Mouse (Mus musculus): ENCODE data around the gene Arhgap30. TPM values are rescaled to one million over a fixed set of nuclear protein-coding genes. Genes with fewer than 3 reads are reported as not detected.

The Arhgap30 gene
- polyA plus RNA-seq, 1 experiment from 2014 or later = 1.4 TPM

- no peak overlapping the region for H3K4me3 ChIP-seq
- no peak overlapping the region for H3K4me2 ChIP-seq (replicated peaks)
- H3K36me3 ChIP-seq = no peaks in the 10 kb centered on the region
- H3K4me1 ChIP-seq = peaks cover 11% of the 10 kb centered on the region
- no peaks in the 10 kb centered on the region for H3K9me3 ChIP-seq
- H3K9ac ChIP-seq (replicated peaks) = no peak overlapping the region
- ATAC-seq (ENCODE audit: low FRiP score, low read depth) = no peak
- H3K27me3 ChIP-seq = peaks cover 47% of the 10 kb centered on the region
- no peak overlapping the region for H3K27ac ChIP-seq (replicated peaks)
- WGBS = 84% methylated on average over 11 of the region's 11 CpGs
Measured at GRCm38 (mm10) chr1:171382096-171382620, 6.6 kb upstream of the Arhgap30 start.

- no peak for ATAC-seq (ENCODE audit: low FRiP score, low read depth)
- H3K4me1 ChIP-seq = peaks cover 10% of the 10 kb centered on the region
Measured at GRCm38 (mm10) chr1:171384361-171384760, 4.4 kb upstream of the Arhgap30 start.

GRCm38 (mm10) chr1:171385171-171385570, 3.6 kb upstream of the Arhgap30 start:
- Histone ChIP-seq H3K9me3 (no peaks in the 10 kb centered on the region), H3K9ac (replicated peaks) (no peak overlapping the region), H3K4me1 (peaks cover 1% of the 10 kb centered on the region; the same call in 1 of the 2 replicates), H3K4me2 (replicated peaks) (no peak overlapping the region), H3K27me3 (peaks cover 25% of the 10 kb centered on the region), H3K27ac (replicated peaks) (no peak overlapping the region), H3K4me3 (no peak overlapping the region), H3K36me3 (no peaks in the 10 kb centered on the region)
- WGBS = 66% methylated on average over 9 of the region's 9 CpGs
- ATAC-seq (ENCODE audit: low FRiP score, low read depth) = no peak

More at GRCm38 (mm10) chr1:171384361-171384760, 4.4 kb upstream of the Arhgap30 start:
- WGBS = 74% methylated on average over 9 of the region's 9 CpGs
- peaks cover 33% of the 10 kb centered on the region for H3K27me3 ChIP-seq
- H3K9me3 ChIP-seq = no peaks in the 10 kb centered on the region
- H3K4me3 ChIP-seq = no peak overlapping the region
- H3K9ac ChIP-seq (replicated peaks) = no peak overlapping the region
- H3K27ac ChIP-seq (replicated peaks) = no peak overlapping the region
- H3K4me2 ChIP-seq (replicated peaks) = no peak overlapping the region
- no peaks in the 10 kb centered on the region for H3K36me3 ChIP-seq

GRCm38 (mm10) chr1:171387099-171387498, 1.7 kb upstream of the Arhgap30 start:
- no peaks in the 10 kb centered on the region for H3K9me3 ChIP-seq
- H3K4me1 ChIP-seq = no peaks in the 10 kb centered on the region
- H3K4me2 ChIP-seq (replicated peaks) = no peak overlapping the region
- no peak overlapping the region for H3K27ac ChIP-seq (replicated peaks)
- no peak overlapping the region for H3K4me3 ChIP-seq
- no peak for ATAC-seq (ENCODE audit: low FRiP score, low read depth)
- H3K9ac ChIP-seq (replicated peaks) = no peak overlapping the region
- 22% methylated on average over 6 of the region's 6 CpGs for WGBS
- no peaks in the 10 kb centered on the region for H3K36me3 ChIP-seq
- H3K27me3 ChIP-seq = peaks cover 11% of the 10 kb centered on the region

DNA sequence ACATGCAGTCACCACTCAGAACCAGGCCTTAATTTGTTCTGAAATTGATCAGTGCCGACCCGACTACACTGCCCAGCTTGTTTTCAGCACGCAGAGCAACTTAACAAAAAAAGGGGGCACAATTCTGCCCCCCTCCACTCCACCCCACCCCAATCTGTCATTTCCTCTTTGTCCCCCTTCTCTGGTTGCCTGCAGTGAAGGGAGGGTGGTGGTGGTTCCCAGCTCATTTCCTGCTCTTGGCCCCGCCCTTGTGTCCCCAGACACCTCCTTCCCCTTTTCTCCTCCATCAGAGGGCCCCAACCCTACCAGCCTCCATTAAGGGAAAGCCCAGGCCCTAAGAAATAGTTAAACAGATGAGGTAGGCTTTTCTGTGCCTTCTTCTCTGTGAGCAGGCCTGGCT, 1.3 kb downstream of the Arhgap30 start:
- 0 out of 2 replicates have a peak, but pooled peaks cover 8% of the 10 kb centered on the region for H3K27me3 ChIP-seq
- no peaks in the 10 kb centered on the region for H3K4me1 ChIP-seq
- H3K27ac ChIP-seq (replicated peaks) = no peak overlapping the region
- H3K4me3 ChIP-seq = no peak overlapping the region
- WGBS = 87% methylated on average over 3 of the region's 4 CpGs
- no peaks in the 10 kb centered on the region for H3K9me3 ChIP-seq
- no peak overlapping the region for H3K4me2 ChIP-seq (replicated peaks)
- no peaks in the 10 kb centered on the region for H3K36me3 ChIP-seq
- ATAC-seq (ENCODE audit: low FRiP score, low read depth) = no peak
- H3K9ac ChIP-seq (replicated peaks) = no peak overlapping the region

DNA sequence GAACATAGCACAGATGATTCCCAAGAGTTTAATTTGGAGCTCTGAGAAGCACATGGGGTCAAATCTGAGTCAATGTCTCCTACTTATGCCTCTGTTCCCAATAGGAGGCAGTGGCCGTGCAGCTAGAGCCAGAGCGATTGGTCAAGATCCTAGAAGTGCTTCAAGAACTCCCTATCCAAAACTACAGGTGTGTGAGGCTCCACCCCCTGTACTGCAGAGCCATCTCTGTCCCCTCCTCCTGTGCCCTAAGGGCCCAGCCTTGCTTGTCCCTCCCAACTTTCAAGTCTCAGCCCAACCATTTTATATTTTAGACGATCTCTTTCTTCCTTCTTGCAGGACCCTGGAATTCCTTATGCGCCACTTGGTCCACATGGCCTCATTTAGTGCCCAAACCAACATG, 13.1 kb downstream of the Arhgap30 start:
- WGBS = 89% methylated on average over 4 of the region's 4 CpGs
- H3K27ac ChIP-seq (replicated peaks) = no peak overlapping the region
- no peak for ATAC-seq (ENCODE audit: low FRiP score, low read depth)
- no peak overlapping the region for H3K9ac ChIP-seq (replicated peaks)
- no peak overlapping the region for H3K4me3 ChIP-seq
- no peak overlapping the region for H3K4me2 ChIP-seq (replicated peaks)
- H3K36me3 ChIP-seq = no peaks in the 10 kb centered on the region
- peaks cover 13% of the 10 kb centered on the region; the same call in 1 of the 2 replicates for H3K27me3 ChIP-seq
- no peaks in the 10 kb centered on the region for H3K4me1 ChIP-seq
- no peaks in the 10 kb centered on the region for H3K9me3 ChIP-seq

DNA sequence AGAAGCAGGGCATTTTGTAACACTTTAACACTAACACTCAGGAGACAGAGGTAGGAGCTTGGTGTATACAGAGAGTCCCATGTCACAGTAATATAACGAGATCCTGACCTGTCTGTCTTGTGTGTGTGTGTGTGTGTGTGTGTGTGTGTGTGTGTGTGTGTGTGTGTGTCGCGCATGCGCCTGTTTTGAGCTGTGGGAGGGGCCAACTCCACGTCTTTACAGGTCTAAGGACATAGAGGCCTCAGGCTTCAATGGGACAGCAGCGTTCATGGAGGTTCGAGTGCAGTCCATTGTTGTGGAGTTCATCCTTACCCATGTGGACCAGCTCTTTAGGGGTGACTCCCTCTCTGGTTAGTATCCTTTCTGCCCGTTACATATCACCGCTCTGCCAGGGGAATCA, 14.2 kb downstream of the Arhgap30 start:
- no peaks in the 10 kb centered on the region for H3K9me3 ChIP-seq
- H3K4me1 ChIP-seq = no peaks in the 10 kb centered on the region
- peaks cover 18% of the 10 kb centered on the region for H3K27me3 ChIP-seq
- H3K9ac ChIP-seq (replicated peaks) = no peak overlapping the region
- no peak overlapping the region for H3K4me3 ChIP-seq
- no peak overlapping the region for H3K27ac ChIP-seq (replicated peaks)
- 90% methylated on average over 5 of the region's 9 CpGs for WGBS
- H3K4me2 ChIP-seq (replicated peaks) = no peak overlapping the region
- ATAC-seq (ENCODE audit: low FRiP score, low read depth) = no peak
- H3K36me3 ChIP-seq = no peaks in the 10 kb centered on the region

DNA sequence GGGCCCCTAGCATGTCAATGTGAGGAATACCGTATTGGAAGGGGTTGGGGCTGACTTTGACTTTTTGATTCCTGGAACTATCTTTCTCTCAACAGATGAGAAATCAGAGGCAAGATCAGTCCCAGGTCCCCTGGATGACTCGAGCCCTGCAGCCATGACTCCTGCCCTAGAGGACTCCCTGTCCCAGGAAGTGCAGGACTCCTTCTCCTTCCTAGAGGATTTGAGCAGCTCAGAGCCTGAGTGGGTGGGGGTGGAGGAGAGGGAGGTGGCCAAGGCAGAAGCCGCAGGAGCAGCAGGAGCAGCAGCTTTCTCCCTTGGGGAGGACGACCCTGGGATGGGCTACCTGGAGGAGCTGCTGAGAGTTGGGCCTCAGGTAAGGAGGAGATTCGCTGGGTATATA, 18.5 kb downstream of the Arhgap30 start:
- peaks cover 26% of the 10 kb centered on the region for H3K27me3 ChIP-seq

DNA sequence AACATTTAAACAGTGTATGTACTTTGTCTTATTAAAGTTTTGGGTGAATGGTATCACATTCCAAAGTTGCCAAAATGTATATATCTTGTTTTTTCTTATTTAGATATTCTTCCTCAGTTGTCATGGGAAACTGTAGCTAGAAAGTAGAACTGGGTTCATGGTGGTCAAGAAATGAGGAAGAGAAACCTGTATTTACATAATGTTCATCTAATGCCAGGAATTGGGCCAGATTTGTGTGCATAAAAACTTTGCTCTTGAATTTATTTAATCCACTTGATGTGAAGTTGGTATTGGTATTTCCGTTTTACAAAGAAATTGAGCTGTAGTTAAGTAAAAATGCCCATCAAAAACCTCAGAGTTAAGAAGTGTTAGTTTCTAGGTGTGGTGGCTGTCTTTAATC, 21.5 kb downstream of the Arhgap30 start:
- Histone ChIP-seq H3K4me1 (peaks cover 21% of the 10 kb centered on the region), H3K4me3 (no peak overlapping the region), H3K36me3 (peaks cover 6% of the 10 kb centered on the region; the same call in 1 of the 2 replicates), H3K9me3 (no peaks in the 10 kb centered on the region), H3K4me2 (replicated peaks) (no peak overlapping the region), H3K9ac (replicated peaks) (no peak overlapping the region), H3K27me3 (peaks cover 26% of the 10 kb centered on the region), H3K27ac (replicated peaks) (no peak overlapping the region)
- WGBS = 73% methylated on average over 1 of the region's 1 CpGs
- no peak for ATAC-seq (ENCODE audit: low FRiP score, low read depth)

More for the DNA sequence above, 18.5 kb downstream of the Arhgap30 start:
- H3K36me3 ChIP-seq = no peaks in the 10 kb centered on the region
- ATAC-seq (ENCODE audit: low FRiP score, low read depth) = no peak
- H3K9ac ChIP-seq (replicated peaks) = no peak overlapping the region
- H3K4me3 ChIP-seq = no peak overlapping the region
- no peak overlapping the region for H3K27ac ChIP-seq (replicated peaks)
- H3K9me3 ChIP-seq = no peaks in the 10 kb centered on the region
- H3K4me2 ChIP-seq (replicated peaks) = no peak overlapping the region
- no peaks in the 10 kb centered on the region for H3K4me1 ChIP-seq
- WGBS = 77% methylated on average over 5 of the region's 5 CpGs

- under 1% methylated on average over 36 of the region's 36 CpGs for WGBS
- Histone ChIP-seq H3K9ac (replicated peaks) (peak within 1 kb of the TSS; percentile 98), H3K4me3 (peak within 1 kb of the TSS; percentile 97), H3K9me3 (no peaks in the 10 kb centered on the region), H3K36me3 (peaks cover 14% of the 10 kb centered on the region), H3K27ac (replicated peaks) (peak within 1 kb of the TSS; percentile 91), H3K4me1 (peaks cover 21% of the 10 kb centered on the region), H3K27me3 (peaks cover 26% of the 10 kb centered on the region), H3K4me2 (replicated peaks) (peak within 1 kb of the TSS; percentile 59)
- ATAC-seq (ENCODE audit: low FRiP score, low read depth) = peak; percentile 96
Measured at GRCm38 (mm10) chr1:171410947-171411484, 22.3 kb downstream of the Arhgap30 start, which contains the start of gene Usf1. TSS of gene Usf1 (plus strand) at chr1:171411313.

GRCm38 (mm10) chr1:171411492-171411941, 22.8 kb downstream of the Arhgap30 start:
- peak overlapping the region; percentile 98 for H3K9ac ChIP-seq (replicated peaks)
- no peaks in the 10 kb centered on the region for H3K9me3 ChIP-seq
- H3K4me2 ChIP-seq (replicated peaks) = peak overlapping the region; percentile 59
- under 1% methylated on average over 37 of the region's 39 CpGs for WGBS
- peak overlapping the region; percentile 91 for H3K27ac ChIP-seq (replicated peaks)
- peak; percentile 81 for ATAC-seq (ENCODE audit: low FRiP score, low read depth)
- peaks cover 23% of the 10 kb centered on the region for H3K27me3 ChIP-seq
- peaks cover 19% of the 10 kb centered on the region for H3K36me3 ChIP-seq
- H3K4me3 ChIP-seq = peak overlapping the region; percentile 97
- H3K4me1 ChIP-seq = peaks cover 21% of the 10 kb centered on the region

- H3K27me3 ChIP-seq = peaks cover 21% of the 10 kb centered on the region
- peak overlapping the region; percentile 97 for H3K4me3 ChIP-seq
- no peaks in the 10 kb centered on the region for H3K9me3 ChIP-seq
- 1% methylated on average over 20 of the region's 20 CpGs for WGBS
- ATAC-seq (ENCODE audit: low FRiP score, low read depth) = peak; percentile 61
- peak overlapping the region; percentile 59 for H3K4me2 ChIP-seq (replicated peaks)
- peak overlapping the region; percentile 98 for H3K9ac ChIP-seq (replicated peaks)
- peaks cover 21% of the 10 kb centered on the region for H3K4me1 ChIP-seq
- peak overlapping the region; percentile 91 for H3K27ac ChIP-seq (replicated peaks)
- peaks cover 24% of the 10 kb centered on the region for H3K36me3 ChIP-seq
Measured at GRCm38 (mm10) chr1:171412001-171412441, 23.3 kb downstream of the Arhgap30 start.
